Mouse (Mus musculus): ENCODE measurements around the gene Fcmr. TPM values are rescaled to one million over a fixed set of nuclear protein-coding genes. Genes with fewer than 3 reads are reported as not detected.

The Fcmr gene
- polyA plus RNA-seq, 1 experiment from 2014 or later, result not detected

- DNase-seq (ENCODE audit: extremely low spot score, low spot score), result no peak
- Histone ChIP-seq H3K27ac (no peak overlapping the region), H3K4me1 (peaks cover 10% of the 10 kb centered on the region), H3K27me3 (ENCODE audit: poor library complexity, severe bottlenecking) (peaks cover 38% of the 10 kb centered on the region), H3K4me3 (no peak overlapping the region), H3K36me3 (replicated peaks) (no peaks in the 10 kb centered on the region), H3K9me3 (no peaks in the 10 kb centered on the region)
- 27% methylated on average over 3 of the region's 3 CpGs for WGBS
These were observed 11.6 kb downstream of the Fcmr start for GRCm38 (mm10) chr1:130876931-130877509.

- Histone ChIP-seq H3K27me3 (ENCODE audit: poor library complexity, severe bottlenecking) (peaks cover 38% of the 10 kb centered on the region), H3K4me1 (peaks cover 10% of the 10 kb centered on the region), H3K27ac (peak overlapping the region; percentile 66), H3K4me3 (peak overlapping the region; percentile 60), H3K9me3 (no peaks in the 10 kb centered on the region), H3K36me3 (replicated peaks) (no peaks in the 10 kb centered on the region)
- peak; percentile 42 for DNase-seq (ENCODE audit: extremely low spot score, low spot score)
- 3% methylated on average over 43 of the region's 43 CpGs for WGBS
These were observed 12.6 kb downstream of the Fcmr start for GRCm38 (mm10) chr1:130877889-130878614.

GRCm38 (mm10) chr1:130879927-130880326, 14.5 kb downstream of the Fcmr start:
- 94% methylated on average over 7 of the region's 7 CpGs for WGBS
- Histone ChIP-seq H3K4me3 (no peak overlapping the region), H3K27ac (no peak overlapping the region), H3K9me3 (no peaks in the 10 kb centered on the region), H3K36me3 (replicated peaks) (no peaks in the 10 kb centered on the region), H3K27me3 (ENCODE audit: poor library complexity, severe bottlenecking) (peaks cover 38% of the 10 kb centered on the region), H3K4me1 (peaks cover 10% of the 10 kb centered on the region)
- no peak for DNase-seq (ENCODE audit: extremely low spot score, low spot score)

GRCm38 (mm10) chr1:130883146-130883545, 17.7 kb downstream of the Fcmr start:
- Histone ChIP-seq H3K9me3 (no peaks in the 10 kb centered on the region), H3K27ac (no peak overlapping the region), H3K27me3 (ENCODE audit: poor library complexity, severe bottlenecking) (peaks cover 26% of the 10 kb centered on the region), H3K4me3 (no peak overlapping the region), H3K36me3 (replicated peaks) (no peaks in the 10 kb centered on the region), H3K4me1 (peaks cover 6% of the 10 kb centered on the region)
- DNase-seq (ENCODE audit: extremely low spot score, low spot score), result no peak
- WGBS, result 87% methylated on average over 4 of the region's 4 CpGs

GRCm38 (mm10) chr1:130887354-130887753, 21.9 kb downstream of the Fcmr start, which contains the start of gene Il24:
TSS of gene Il24 (minus strand) at chr1:130887454.
- Histone ChIP-seq H3K36me3 (replicated peaks) (no peaks in the 10 kb centered on the region), H3K27me3 (ENCODE audit: poor library complexity, severe bottlenecking) (no peaks in the 10 kb centered on the region), H3K4me3 (no peak within 1 kb of the TSS), H3K9me3 (no peaks in the 10 kb centered on the region), H3K27ac (no peak within 1 kb of the TSS), H3K4me1 (no peaks in the 10 kb centered on the region)
- DNase-seq (ENCODE audit: extremely low spot score, low spot score), result no peak

GRCm38 (mm10) chr1:130892446-130892845, 27.0 kb downstream of the Fcmr start:
- Histone ChIP-seq H3K9me3 (no peaks in the 10 kb centered on the region), H3K27ac (no peak overlapping the region), H3K4me3 (no peak overlapping the region), H3K36me3 (replicated peaks) (no peaks in the 10 kb centered on the region), H3K4me1 (no peaks in the 10 kb centered on the region; the same call in 1 of the 2 replicates), H3K27me3 (ENCODE audit: poor library complexity, severe bottlenecking) (no peaks in the 10 kb centered on the region)
- DNase-seq (ENCODE audit: extremely low spot score, low spot score), result no peak
- WGBS, result 74% methylated on average over 1 of the region's 1 CpGs

- WGBS, result 70% methylated on average over 9 of the region's 9 CpGs
- Histone ChIP-seq H3K9me3 (no peaks in the 10 kb centered on the region), H3K27ac (no peak overlapping the region), H3K4me3 (no peak overlapping the region), H3K36me3 (replicated peaks) (no peaks in the 10 kb centered on the region), H3K4me1 (no peaks in the 10 kb centered on the region; the same call in 1 of the 2 replicates), H3K27me3 (ENCODE audit: poor library complexity, severe bottlenecking) (no peaks in the 10 kb centered on the region)
- DNase-seq (ENCODE audit: extremely low spot score, low spot score), result no peak
These were observed 28.0 kb downstream of the Fcmr start for GRCm38 (mm10) chr1:130893329-130894040.

GRCm38 (mm10) chr1:130894468-130894867, 29.0 kb downstream of the Fcmr start:
- no peak for DNase-seq (ENCODE audit: extremely low spot score, low spot score)
- Histone ChIP-seq H3K27ac (no peak overlapping the region), H3K9me3 (no peaks in the 10 kb centered on the region), H3K4me1 (no peaks in the 10 kb centered on the region; the same call in 1 of the 2 replicates), H3K4me3 (no peak overlapping the region), H3K36me3 (replicated peaks) (no peaks in the 10 kb centered on the region), H3K27me3 (ENCODE audit: poor library complexity, severe bottlenecking) (no peaks in the 10 kb centered on the region)
- 26% methylated on average over 6 of the region's 6 CpGs for WGBS

- no peaks in the 10 kb centered on the region for H3K4me1 ChIP-seq
- DNase-seq (ENCODE audit: extremely low spot score, low spot score), result no peak
- H3K4me3 ChIP-seq, result no peak overlapping the region
- H3K27ac ChIP-seq, result no peak overlapping the region
- no peaks in the 10 kb centered on the region for H3K36me3 ChIP-seq (replicated peaks)
- 84% methylated on average over 7 of the region's 7 CpGs for WGBS
- H3K9me3 ChIP-seq, result no peaks in the 10 kb centered on the region
- H3K27me3 ChIP-seq (ENCODE audit: poor library complexity, severe bottlenecking), result no peaks in the 10 kb centered on the region
These were observed 37.0 kb downstream of the Fcmr start for GRCm38 (mm10) chr1:130902505-130902904.

GRCm38 (mm10) chr1:130911401-130912010, 46.0 kb downstream of the Fcmr start, which contains the start of gene Il20:
TSS of gene Il20 (minus strand) at chr1:130911451.
- no peak within 1 kb of the TSS for H3K4me3 ChIP-seq
- H3K9me3 ChIP-seq, result no peaks in the 10 kb centered on the region
- H3K4me1 ChIP-seq, result no peaks in the 10 kb centered on the region
- WGBS, result 86% methylated on average over 12 of the region's 12 CpGs
- no peaks in the 10 kb centered on the region for H3K27me3 ChIP-seq (ENCODE audit: poor library complexity, severe bottlenecking)
- DNase-seq (ENCODE audit: extremely low spot score, low spot score), result no peak
- H3K27ac ChIP-seq, result no peak within 1 kb of the TSS
- no peaks in the 10 kb centered on the region for H3K36me3 ChIP-seq (replicated peaks)

- no peaks in the 10 kb centered on the region for H3K9me3 ChIP-seq
- no peak overlapping the region for H3K27ac ChIP-seq
- no peaks in the 10 kb centered on the region for H3K27me3 ChIP-seq (ENCODE audit: poor library complexity, severe bottlenecking)
- no peaks in the 10 kb centered on the region for H3K4me1 ChIP-seq
- DNase-seq (ENCODE audit: extremely low spot score, low spot score), result no peak
- no peaks in the 10 kb centered on the region for H3K36me3 ChIP-seq (replicated peaks)
- no peak overlapping the region for H3K4me3 ChIP-seq
- 67% methylated on average over 1 of the region's 1 CpGs for WGBS
These were observed 53.0 kb downstream of the Fcmr start for GRCm38 (mm10) chr1:130918323-130918980.

GRCm38 (mm10) chr1:130926484-130926883, 61.0 kb downstream of the Fcmr start:
- H3K36me3 ChIP-seq (replicated peaks), result no peaks in the 10 kb centered on the region
- DNase-seq (ENCODE audit: extremely low spot score, low spot score), result no peak
- no peak overlapping the region for H3K4me3 ChIP-seq
- no peaks in the 10 kb centered on the region for H3K4me1 ChIP-seq
- H3K9me3 ChIP-seq, result no peaks in the 10 kb centered on the region
- H3K27me3 ChIP-seq (ENCODE audit: poor library complexity, severe bottlenecking), result no peaks in the 10 kb centered on the region
- H3K27ac ChIP-seq, result no peak overlapping the region

Data from forebrain, embryonic 10.5 days (tissue).